Mouse (Mus musculus): ENCODE results near the gene Abraxas1. TPM values are rescaled to one million over a fixed set of nuclear protein-coding genes. Genes with fewer than 3 reads are reported as not detected.

The Abraxas1 gene
- polyA plus RNA-seq, 1 experiment from 2014 or later: 26.7 TPM

DNA sequence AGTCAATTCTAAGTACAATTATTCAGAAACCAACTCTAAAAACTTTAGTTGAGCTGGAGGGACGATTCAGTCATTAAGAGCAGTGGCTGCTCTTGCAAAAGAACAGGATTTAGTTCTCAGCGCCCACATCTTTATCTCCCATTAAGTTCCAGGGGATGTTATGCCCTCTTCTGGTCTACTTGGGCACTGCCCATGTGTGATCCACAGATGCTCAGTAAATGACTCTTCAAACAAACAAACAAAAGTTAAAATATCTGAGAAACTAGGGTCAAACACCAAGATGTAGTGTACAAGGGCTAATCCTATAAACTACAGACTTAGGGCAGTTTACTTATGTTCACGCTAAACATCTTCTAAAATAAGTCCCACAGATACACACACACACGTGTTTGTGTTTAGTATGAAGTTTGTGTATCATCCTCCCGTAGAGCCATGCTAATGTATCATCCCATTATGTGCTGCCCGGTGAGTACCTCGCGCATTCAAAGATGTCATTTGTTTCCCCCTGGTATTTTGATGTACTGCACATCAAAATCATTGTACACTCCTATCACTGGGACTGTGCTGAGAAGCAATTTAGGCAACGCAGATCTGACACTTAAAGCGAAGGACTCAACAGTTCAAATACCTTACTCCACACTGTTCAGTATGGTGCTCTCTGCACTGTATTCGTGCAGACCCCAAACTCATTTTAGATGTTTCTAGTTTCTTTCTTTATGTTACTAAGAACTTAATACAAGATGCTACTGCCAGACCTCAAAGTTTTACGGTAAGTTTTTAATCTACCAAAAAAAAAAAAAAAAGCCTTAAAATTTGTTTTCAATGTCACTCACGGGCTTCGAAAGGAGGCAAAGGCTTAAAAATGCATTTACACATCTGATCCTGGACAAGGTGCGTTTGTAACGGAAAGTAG is 941 bp downstream of the Abraxas1 start:
- Histone ChIP-seq H3K4me3 (peak overlapping the region; percentile 84), H3K36me3 (peaks cover 11% of the 10 kb centered on the region), H3K9me3 (no peaks in the 10 kb centered on the region), H3K4me1 (0 out of 2 replicates have a peak, but pooled peaks cover 7% of the 10 kb centered on the region), H3K4me2 (replicated peaks) (peak overlapping the region; percentile 76), H3K27me3 (no peaks in the 10 kb centered on the region), H3K27ac (replicated peaks) (peak overlapping the region; percentile 81), H3K9ac (replicated peaks) (peak overlapping the region; percentile 90)
- 32% methylated on average over 16 of the region's 16 CpGs for WGBS
- ATAC-seq (ENCODE audit: low FRiP score, low read depth): no peak

DNA sequence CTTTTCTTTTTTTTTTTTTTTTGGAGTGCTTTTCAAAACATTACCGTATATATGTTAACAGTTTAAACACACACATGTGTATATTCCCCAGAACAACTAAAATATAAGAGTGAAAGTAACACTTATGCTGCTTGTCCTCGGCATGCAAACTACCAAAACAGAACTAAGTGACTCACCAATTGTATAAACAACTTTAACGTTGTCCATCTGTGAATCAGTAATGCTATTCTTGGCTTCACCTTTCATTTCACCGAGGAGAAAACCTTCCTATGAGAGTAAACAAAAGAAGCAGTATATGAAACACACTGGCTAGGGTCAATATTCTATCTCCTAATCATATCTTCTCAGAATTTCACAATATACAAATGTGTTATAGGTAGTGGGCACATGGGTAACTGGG is 2.4 kb downstream of the Abraxas1 start:
- H3K27ac ChIP-seq (replicated peaks): no peak overlapping the region
- ATAC-seq (ENCODE audit: low FRiP score, low read depth): no peak
- no peaks in the 10 kb centered on the region for H3K9me3 ChIP-seq
- no peak overlapping the region for H3K4me3 ChIP-seq
- H3K9ac ChIP-seq (replicated peaks): no peak overlapping the region
- H3K4me1 ChIP-seq: 0 out of 2 replicates have a peak, but pooled peaks cover 7% of the 10 kb centered on the region
- no peaks in the 10 kb centered on the region for H3K27me3 ChIP-seq
- 85% methylated on average over 4 of the region's 4 CpGs for WGBS
- H3K36me3 ChIP-seq: peaks cover 18% of the 10 kb centered on the region
- H3K4me2 ChIP-seq (replicated peaks): no peak overlapping the region

DNA sequence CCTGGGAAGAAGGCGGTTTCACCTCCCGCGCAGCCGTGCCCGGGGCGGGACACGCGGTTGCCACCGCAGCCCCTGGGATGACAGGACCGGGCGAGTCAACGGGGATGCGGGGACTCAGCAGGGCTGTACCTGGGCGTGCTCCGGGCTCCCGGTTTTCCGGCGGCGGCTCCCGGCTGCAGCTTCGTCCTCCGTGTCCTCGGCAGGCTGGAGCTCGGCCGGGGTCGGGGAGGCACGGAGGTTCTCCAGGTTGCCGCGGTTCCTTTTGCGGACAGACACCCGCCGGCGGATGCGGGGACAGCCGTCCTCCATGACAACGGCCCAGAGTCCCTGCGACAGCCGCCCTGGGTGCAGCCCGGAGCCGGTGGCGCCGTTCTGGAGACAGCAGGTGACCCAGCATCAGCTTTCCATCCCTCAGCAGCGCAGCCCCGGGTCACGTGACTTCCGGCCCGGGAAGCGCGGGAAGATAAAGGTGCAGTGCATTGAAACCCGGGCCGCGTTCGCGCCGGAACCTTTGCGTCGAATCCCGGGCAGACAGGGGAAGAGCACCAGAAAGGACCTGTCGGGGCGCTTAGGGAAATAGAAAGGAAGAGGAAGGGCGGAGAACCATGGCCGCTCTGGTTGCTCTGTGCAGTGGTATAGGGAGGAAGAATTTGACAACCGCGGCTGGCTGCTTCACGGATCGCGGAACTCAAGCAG is 22.5 kb downstream of the Abraxas1 start, which contains the start of the genes Helq and Mrps18c:
Gene Helq, minus strand, starts transcription at position 434 of the 696 bp plus-strand sequence.
Gene Mrps18c, plus strand, starts transcription at position 463 of the 696 bp plus-strand sequence.
- Histone ChIP-seq H3K4me3 (peak within 1 kb of the TSS; percentile 76), H3K27me3 (no peaks in the 10 kb centered on the region), H3K4me1 (peaks cover 14% of the 10 kb centered on the region), H3K9ac (replicated peaks) (peak within 1 kb of the TSS; percentile 84), H3K4me2 (replicated peaks) (peak within 1 kb of the TSS; percentile 70), H3K9me3 (no peaks in the 10 kb centered on the region), H3K27ac (replicated peaks) (peak within 1 kb of the TSS; percentile 15; the same call in 1 of the 2 replicates), H3K36me3 (peaks cover 30% of the 10 kb centered on the region)
- peak; percentile 98 for ATAC-seq (ENCODE audit: low FRiP score, low read depth)
- under 1% methylated on average over 67 of the region's 67 CpGs for WGBS

DNA sequence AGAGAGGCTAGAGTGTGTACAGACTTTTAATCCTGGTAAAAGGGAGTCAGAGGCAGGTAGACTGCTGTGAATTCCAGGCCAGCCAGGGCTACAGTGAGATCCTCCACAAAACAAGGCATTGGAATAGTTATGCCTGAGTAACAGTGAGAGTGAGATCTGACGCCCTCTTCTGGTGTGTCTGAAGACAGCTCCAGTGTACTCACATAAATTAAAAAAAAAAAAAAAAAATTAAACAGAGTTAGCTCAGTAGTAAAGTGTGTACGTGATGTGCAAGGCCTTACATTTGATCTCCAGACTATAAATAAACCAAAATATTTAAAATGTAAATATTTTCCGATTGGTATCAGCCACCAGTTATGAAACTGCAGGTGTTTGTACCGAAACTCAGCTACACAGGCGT is 26.7 kb downstream of the Abraxas1 start:
- no peaks in the 10 kb centered on the region for H3K9me3 ChIP-seq
- H3K27me3 ChIP-seq: no peaks in the 10 kb centered on the region
- no peak overlapping the region for H3K9ac ChIP-seq (replicated peaks)
- no peak overlapping the region for H3K4me2 ChIP-seq (replicated peaks)
- peaks cover 51% of the 10 kb centered on the region for H3K36me3 ChIP-seq
- no peak for ATAC-seq (ENCODE audit: low FRiP score, low read depth)
- H3K27ac ChIP-seq (replicated peaks): no peak overlapping the region
- H3K4me1 ChIP-seq: peaks cover 9% of the 10 kb centered on the region
- WGBS: 87% methylated on average over 5 of the region's 5 CpGs
- no peak overlapping the region for H3K4me3 ChIP-seq

DNA sequence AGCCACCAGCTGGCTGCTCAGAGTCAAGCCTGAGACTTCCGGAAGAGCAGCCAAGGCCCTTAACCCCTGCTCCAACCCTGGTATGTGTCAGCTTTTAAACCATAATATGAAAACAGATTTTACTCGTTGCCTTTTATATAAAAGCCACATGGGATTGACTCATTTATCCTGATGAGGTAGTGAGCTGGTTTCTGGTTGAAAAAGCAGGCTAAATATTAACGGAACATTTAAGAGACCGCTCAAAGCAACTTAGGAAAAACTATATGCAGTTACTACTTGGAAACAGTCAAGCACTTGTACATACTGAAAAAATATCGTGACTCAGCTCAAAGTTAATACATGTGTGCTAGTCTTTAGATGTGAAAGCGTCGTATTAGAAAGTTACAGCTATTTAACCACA is 28.5 kb downstream of the Abraxas1 start:
- H3K27ac ChIP-seq (replicated peaks): no peak overlapping the region
- H3K9me3 ChIP-seq: no peaks in the 10 kb centered on the region
- H3K4me1 ChIP-seq: peaks cover 3% of the 10 kb centered on the region
- 93% methylated on average over 7 of the region's 7 CpGs for WGBS
- H3K27me3 ChIP-seq: no peaks in the 10 kb centered on the region
- H3K9ac ChIP-seq (replicated peaks): no peak overlapping the region
- no peak overlapping the region for H3K4me2 ChIP-seq (replicated peaks)
- H3K4me3 ChIP-seq: no peak overlapping the region
- peaks cover 69% of the 10 kb centered on the region for H3K36me3 ChIP-seq
- ATAC-seq (ENCODE audit: low FRiP score, low read depth): no peak

DNA sequence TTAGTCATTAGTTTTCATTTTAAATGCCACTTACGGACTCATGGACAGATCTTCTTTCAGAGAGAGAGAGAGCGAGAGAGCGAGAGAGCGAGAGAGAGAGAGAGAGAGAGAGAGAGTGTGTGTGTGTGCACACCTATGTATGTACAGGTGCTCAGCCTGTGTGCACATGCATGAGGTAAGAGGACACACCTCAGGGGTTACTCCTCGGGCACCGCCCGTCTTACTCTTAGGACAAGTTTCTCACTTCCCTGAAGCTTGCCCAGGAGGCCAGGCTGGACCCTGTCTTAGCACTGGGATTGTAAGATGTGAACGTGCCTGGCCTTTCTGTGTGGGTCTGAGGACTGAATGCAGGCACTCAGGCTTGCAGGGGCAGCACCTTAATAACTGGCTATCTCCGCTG is 33.2 kb downstream of the Abraxas1 start:
- Histone ChIP-seq H3K36me3 (peaks cover 85% of the 10 kb centered on the region), H3K4me1 (no peaks in the 10 kb centered on the region), H3K9me3 (no peaks in the 10 kb centered on the region), H3K4me2 (replicated peaks) (no peak overlapping the region), H3K4me3 (no peak overlapping the region), H3K9ac (replicated peaks) (no peak overlapping the region), H3K27ac (replicated peaks) (no peak overlapping the region), H3K27me3 (no peaks in the 10 kb centered on the region)
- WGBS: 90% methylated on average over 9 of the region's 9 CpGs
- ATAC-seq (ENCODE audit: low FRiP score, low read depth): no peak

DNA sequence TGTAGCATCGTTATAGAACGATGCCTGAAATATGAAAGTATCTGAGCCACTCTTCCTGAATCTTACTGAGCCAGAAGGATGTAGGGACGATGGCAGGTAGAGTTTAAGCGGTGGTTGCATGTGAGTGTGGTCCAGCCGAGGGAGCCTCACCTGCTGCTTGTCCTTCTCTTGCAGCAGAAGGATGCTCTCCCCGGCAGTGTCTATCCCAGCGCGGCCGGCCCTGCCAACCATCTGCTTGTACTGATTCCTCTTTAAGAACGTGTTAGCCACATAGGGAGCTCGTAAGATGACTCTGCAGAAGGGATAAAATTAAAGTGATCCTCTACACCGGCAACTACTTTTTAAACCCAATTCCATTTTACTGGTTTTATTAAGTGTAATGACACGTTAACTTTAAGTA is 41.8 kb downstream of the Abraxas1 start:
- Histone ChIP-seq H3K9me3 (no peaks in the 10 kb centered on the region), H3K4me2 (replicated peaks) (no peak overlapping the region), H3K9ac (replicated peaks) (no peak overlapping the region), H3K4me3 (no peak overlapping the region), H3K27ac (replicated peaks) (no peak overlapping the region), H3K27me3 (no peaks in the 10 kb centered on the region), H3K4me1 (no peaks in the 10 kb centered on the region), H3K36me3 (peaks cover 82% of the 10 kb centered on the region)
- no peak for ATAC-seq (ENCODE audit: low FRiP score, low read depth)
- 96% methylated on average over 13 of the region's 13 CpGs for WGBS

DNA sequence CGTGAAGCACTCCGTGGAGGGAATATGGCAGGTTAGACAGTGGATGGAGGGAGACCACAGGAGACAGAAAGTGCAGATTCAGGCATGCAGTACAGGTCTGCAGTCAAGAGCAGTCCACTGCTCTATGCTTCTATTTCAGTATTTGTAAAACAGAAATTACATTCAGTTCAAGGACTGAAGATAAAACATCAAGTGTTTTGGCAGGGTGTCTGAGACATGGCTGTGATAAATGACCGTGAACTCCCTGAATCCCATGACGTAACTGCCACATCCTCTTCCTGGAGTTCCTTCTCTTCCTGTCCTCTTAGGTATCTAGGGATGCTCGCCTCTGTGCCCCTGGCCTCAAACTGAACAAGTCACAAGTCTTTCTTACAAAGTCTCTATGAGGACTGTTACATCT is 43.9 kb downstream of the Abraxas1 start:
- 91% methylated on average over 5 of the region's 5 CpGs for WGBS

DNA sequence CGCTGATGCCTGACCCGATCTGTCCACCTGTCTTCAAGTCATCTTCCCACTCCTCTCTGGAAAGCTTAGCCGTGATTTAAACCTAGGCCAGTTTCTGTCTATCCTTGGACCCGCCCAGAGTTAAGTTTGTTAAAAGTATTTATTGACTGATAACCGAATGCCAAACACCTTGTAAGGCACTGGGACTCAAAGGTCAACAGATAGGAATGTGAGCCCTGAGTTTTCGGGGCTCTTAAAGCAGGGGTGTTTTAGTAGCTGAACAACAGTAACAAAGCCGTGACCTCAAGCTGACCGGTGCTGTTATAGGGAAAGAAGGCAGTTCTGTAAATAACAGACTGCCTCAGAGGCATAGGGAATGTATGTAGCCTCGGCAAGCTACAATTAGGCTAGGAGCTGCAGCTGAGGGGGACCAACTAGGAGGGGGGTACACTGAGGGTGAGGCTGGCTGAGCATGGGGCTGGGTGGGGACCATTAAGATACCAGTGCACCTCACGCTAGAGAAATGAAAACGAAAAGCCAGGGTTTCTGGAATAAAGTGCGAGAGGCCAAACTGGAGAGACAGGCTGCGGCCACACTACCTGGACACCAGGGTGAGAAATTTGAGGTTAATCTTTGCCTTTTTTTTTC is 44.9 kb downstream of the Abraxas1 start:
- no peak overlapping the region for H3K9ac ChIP-seq (replicated peaks)
- no peak overlapping the region for H3K4me3 ChIP-seq
- H3K36me3 ChIP-seq: peaks cover 80% of the 10 kb centered on the region
- H3K9me3 ChIP-seq: no peaks in the 10 kb centered on the region
- H3K27ac ChIP-seq (replicated peaks): no peak overlapping the region
- H3K27me3 ChIP-seq: no peaks in the 10 kb centered on the region
- ATAC-seq (ENCODE audit: low FRiP score, low read depth): no peak
- WGBS: 94% methylated on average over 13 of the region's 13 CpGs
- no peaks in the 10 kb centered on the region for H3K4me1 ChIP-seq
- H3K4me2 ChIP-seq (replicated peaks): no peak overlapping the region

More for the DNA sequence above, 43.9 kb downstream of the Abraxas1 start:
- Histone ChIP-seq H3K9me3 (no peaks in the 10 kb centered on the region), H3K36me3 (peaks cover 79% of the 10 kb centered on the region), H3K4me3 (no peak overlapping the region), H3K27me3 (no peaks in the 10 kb centered on the region), H3K4me2 (replicated peaks) (no peak overlapping the region), H3K9ac (replicated peaks) (no peak overlapping the region), H3K4me1 (no peaks in the 10 kb centered on the region), H3K27ac (replicated peaks) (no peak overlapping the region)
- no peak for ATAC-seq (ENCODE audit: low FRiP score, low read depth)

DNA sequence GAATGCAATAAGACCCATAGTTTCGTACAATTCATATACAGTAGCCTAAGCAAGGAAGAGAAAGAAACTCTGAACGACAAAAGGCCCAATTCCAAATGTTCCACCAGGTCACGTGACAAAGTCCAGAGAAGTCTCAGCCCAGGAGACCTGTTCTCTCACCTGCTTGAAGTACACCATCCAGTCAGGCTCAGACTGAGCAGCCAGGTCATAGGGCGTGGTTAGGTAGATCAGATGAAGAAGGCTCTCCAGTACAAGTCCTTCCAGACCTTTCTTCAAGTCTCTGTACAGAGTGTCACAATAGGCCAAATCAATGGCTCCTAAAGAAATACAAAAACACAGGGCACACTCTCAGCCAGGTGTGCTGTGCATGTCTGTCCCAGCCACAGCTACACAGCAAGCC is 49.2 kb downstream of the Abraxas1 start:
- Histone ChIP-seq H3K36me3 (peaks cover 86% of the 10 kb centered on the region), H3K9me3 (no peaks in the 10 kb centered on the region), H3K9ac (replicated peaks) (no peak overlapping the region), H3K4me3 (no peak overlapping the region), H3K4me1 (no peaks in the 10 kb centered on the region), H3K4me2 (replicated peaks) (no peak overlapping the region), H3K27ac (replicated peaks) (no peak overlapping the region), H3K27me3 (no peaks in the 10 kb centered on the region)
- ATAC-seq (ENCODE audit: low FRiP score, low read depth): no peak
- WGBS: 93% methylated on average over 4 of the region's 4 CpGs

DNA sequence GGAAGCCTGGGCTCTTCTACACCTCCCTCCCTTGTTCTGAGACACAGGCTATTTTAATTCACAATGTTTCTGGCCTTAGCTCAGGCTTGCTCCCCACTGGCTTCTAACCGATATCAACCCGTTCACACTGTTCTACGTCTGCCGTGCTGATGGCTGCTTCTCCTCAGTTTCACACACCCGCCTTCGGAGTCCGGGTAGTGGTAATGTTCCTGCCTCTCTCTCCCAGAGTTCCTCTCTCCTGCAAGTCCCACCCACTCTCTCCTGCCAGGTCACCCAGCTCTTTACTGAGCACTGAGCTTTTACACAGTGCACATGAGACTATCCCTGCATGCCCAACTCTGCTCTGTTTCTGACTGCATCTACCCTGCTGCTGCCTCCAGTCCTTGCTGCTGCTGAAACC is 54.7 kb downstream of the Abraxas1 start:
- WGBS: 98% methylated on average over 7 of the region's 7 CpGs
- no peak overlapping the region for H3K9ac ChIP-seq (replicated peaks)
- H3K9me3 ChIP-seq: no peaks in the 10 kb centered on the region
- H3K4me2 ChIP-seq (replicated peaks): no peak overlapping the region
- H3K27me3 ChIP-seq: no peaks in the 10 kb centered on the region
- H3K27ac ChIP-seq (replicated peaks): no peak overlapping the region
- peaks cover 89% of the 10 kb centered on the region for H3K36me3 ChIP-seq
- H3K4me1 ChIP-seq: no peaks in the 10 kb centered on the region
- ATAC-seq (ENCODE audit: low FRiP score, low read depth): no peak
- no peak overlapping the region for H3K4me3 ChIP-seq

DNA sequence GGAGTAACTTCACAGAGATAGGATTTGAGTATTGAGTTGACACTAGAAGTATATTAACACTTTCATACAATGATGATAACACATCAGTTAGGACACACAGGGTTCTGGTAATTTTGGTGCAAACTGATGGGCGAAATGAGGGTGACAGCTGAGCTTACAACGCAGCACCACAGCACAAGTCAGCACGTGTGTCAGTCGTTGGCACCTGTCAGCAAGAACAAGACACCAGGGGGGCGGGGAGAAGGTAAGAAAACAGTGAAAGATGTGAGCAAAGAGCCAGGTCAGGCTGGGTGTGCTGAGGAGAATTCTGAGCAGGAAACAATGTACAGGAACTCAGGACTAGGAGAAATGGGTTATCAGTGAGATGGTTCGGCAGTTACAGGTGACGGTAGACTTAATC is 59.0 kb downstream of the Abraxas1 start:
- 94% methylated on average over 7 of the region's 7 CpGs for WGBS
- peaks cover 49% of the 10 kb centered on the region for H3K36me3 ChIP-seq

More for the DNA sequence above, 59.0 kb downstream of the Abraxas1 start:
- no peaks in the 10 kb centered on the region for H3K27me3 ChIP-seq
- no peak overlapping the region for H3K4me2 ChIP-seq (replicated peaks)
- H3K9ac ChIP-seq (replicated peaks): no peak overlapping the region
- no peak overlapping the region for H3K27ac ChIP-seq (replicated peaks)
- ATAC-seq (ENCODE audit: low FRiP score, low read depth): no peak
- H3K4me3 ChIP-seq: no peak overlapping the region
- no peaks in the 10 kb centered on the region for H3K4me1 ChIP-seq
- no peaks in the 10 kb centered on the region for H3K9me3 ChIP-seq
